Mouse (Mus musculus): Measurements from ENCODE around the gene Rapgef3.
A peak's percentile ranks its signal among the peaks of the same experiment; 100 is the strongest.

Rapgef3 gene

GRCm38 (mm10) chr15:97721008-97721701, 46.6 kb downstream of the Rapgef3 start:
- no peak for DNase-seq (ENCODE audit: low spot score)

GRCm38 (mm10) chr15:97720026-97720675, 47.6 kb downstream of the Rapgef3 start:
- DNase-seq (ENCODE audit: low spot score): no peak

- no peak for DNase-seq (ENCODE audit: low spot score)
Measured at GRCm38 (mm10) chr15:97719494-97719893, 48.3 kb downstream of the Rapgef3 start.

GRCm38 (mm10) chr15:97718535-97719155, 49.1 kb downstream of the Rapgef3 start:
- DNase-seq (ENCODE audit: low spot score): no peak

- DNase-seq (ENCODE audit: low spot score): no peak
Measured at GRCm38 (mm10) chr15:97717861-97718534, 49.8 kb downstream of the Rapgef3 start.

- no peak for DNase-seq (ENCODE audit: low spot score)
Measured at GRCm38 (mm10) chr15:97716782-97717181, 51.0 kb downstream of the Rapgef3 start.

GRCm38 (mm10) chr15:97715734-97716133, 52.0 kb downstream of the Rapgef3 start:
- no peak for DNase-seq (ENCODE audit: low spot score)

- DNase-seq (ENCODE audit: low spot score): no peak
Measured at GRCm38 (mm10) chr15:97715083-97715482, 52.7 kb downstream of the Rapgef3 start.

GRCm38 (mm10) chr15:97712546-97712945, 55.2 kb downstream of the Rapgef3 start:
- no peak for DNase-seq (ENCODE audit: low spot score)

- no peak for DNase-seq (ENCODE audit: low spot score)
Measured at GRCm38 (mm10) chr15:97710906-97711305, 56.9 kb downstream of the Rapgef3 start.

GRCm38 (mm10) chr15:97705211-97706050, 62.3 kb downstream of the Rapgef3 start, which contains the start of gene Rpap3:
Gene Rpap3 (minus strand): TSS chr15:97705825.
- peak; percentile 73 for DNase-seq (ENCODE audit: low spot score)

GRCm38 (mm10) chr15:97696616-97697015, 71.2 kb downstream of the Rapgef3 start:
- DNase-seq (ENCODE audit: low spot score): no peak
